Mouse (Mus musculus): ENCODE measurements around the gene Cks1b. TPM values are rescaled to one million over a fixed set of nuclear protein-coding genes. Genes with fewer than 3 reads are reported as not detected.

Gene Cks1b
- total RNA-seq, 1 experiment from 2014 or later: 8.1 TPM

GRCm38 (mm10) chr3:89388134-89388881 is 29.9 kb downstream of the Cks1b start:
- ATAC-seq (replicated peaks; ENCODE audit: insufficient number of reproducible peaks, low FRiP score, low TSS enrichment, poor library complexity, severe bottlenecking): no peak

- ATAC-seq (replicated peaks; ENCODE audit: insufficient number of reproducible peaks, low FRiP score, low TSS enrichment, poor library complexity, severe bottlenecking): no peak
Observed at GRCm38 (mm10) chr3:89387632-89388031, 30.6 kb downstream of the Cks1b start.

DNA sequence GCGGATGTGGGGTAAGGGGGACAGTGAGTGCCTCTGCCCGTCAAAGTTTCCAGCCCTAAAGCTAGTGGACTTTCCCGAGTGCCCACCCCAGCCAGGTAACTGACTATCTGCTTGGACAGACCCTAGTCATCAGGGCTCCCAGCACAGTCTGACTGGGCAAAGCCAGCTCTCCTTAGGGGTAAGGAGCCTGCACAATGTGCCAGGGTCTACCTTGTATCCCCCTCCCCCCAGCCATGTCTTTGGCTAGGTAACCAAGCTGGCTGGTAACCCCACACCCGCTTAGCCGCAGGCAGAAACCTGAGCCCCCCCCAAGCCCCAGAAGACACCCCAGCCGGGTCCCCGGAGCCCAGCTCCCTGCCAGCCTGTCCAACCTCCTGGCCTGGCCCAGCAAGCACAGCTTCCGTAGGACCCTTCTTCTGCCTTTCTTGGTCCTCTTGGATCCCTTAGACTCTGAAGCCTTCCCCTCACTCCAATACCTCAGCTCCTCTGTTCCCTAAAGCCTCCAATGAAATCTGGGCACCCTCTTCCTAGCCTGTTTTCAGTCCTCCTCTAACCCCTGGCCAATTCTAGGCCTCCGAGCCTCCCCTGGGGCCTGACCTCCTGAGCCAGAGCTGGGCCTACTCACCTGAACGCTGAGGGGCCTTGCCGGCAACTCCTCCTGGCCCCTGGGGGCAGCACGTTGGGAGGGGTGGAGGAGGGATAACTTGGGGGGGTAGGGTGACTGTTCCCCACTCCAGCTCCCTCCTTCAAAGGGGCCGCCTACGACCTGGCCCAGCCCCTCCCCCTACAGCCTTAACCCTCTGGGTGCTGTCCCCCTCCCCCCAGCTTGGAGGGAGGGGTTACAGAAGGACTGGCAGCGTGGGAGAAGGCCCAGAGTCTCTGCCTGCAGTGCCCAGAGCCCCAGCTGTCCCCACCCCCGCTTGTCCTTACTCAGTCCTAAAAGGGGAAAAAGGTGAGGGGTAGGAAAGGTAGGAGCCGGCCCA is 31.5 kb downstream of the Cks1b start:
- no peak for ATAC-seq (replicated peaks; ENCODE audit: insufficient number of reproducible peaks, low FRiP score, low TSS enrichment, poor library complexity, severe bottlenecking)

DNA sequence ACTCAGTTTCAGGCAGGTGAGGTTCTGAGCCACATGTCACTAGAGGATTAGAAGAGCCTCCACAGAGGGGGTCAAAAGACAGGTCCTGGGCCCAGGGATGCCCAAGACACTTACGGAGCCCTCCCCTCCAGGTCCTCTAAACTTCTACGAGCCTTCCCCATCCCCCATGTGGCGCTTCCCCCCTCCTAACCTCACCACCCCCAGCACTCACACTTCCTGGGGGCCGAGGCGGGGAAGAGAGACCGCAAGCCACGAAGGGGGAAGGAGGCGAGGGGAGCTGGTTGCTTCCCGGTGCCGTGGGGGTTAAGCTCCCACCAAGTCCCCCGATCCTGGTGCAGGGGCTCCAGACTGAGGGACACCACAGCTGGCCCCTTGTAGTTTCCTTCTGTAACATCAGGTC is 32.7 kb downstream of the Cks1b start:
- no peak for ATAC-seq (replicated peaks; ENCODE audit: insufficient number of reproducible peaks, low FRiP score, low TSS enrichment, poor library complexity, severe bottlenecking)

- no peak for ATAC-seq (replicated peaks; ENCODE audit: insufficient number of reproducible peaks, low FRiP score, low TSS enrichment, poor library complexity, severe bottlenecking)
Observed at GRCm38 (mm10) chr3:89384331-89385076, 33.7 kb downstream of the Cks1b start.

- ATAC-seq (replicated peaks; ENCODE audit: insufficient number of reproducible peaks, low FRiP score, low TSS enrichment, poor library complexity, severe bottlenecking): no peak
Observed at GRCm38 (mm10) chr3:89383651-89384255, 34.4 kb downstream of the Cks1b start.

GRCm38 (mm10) chr3:89382950-89383349 is 35.2 kb downstream of the Cks1b start:
- no peak for ATAC-seq (replicated peaks; ENCODE audit: insufficient number of reproducible peaks, low FRiP score, low TSS enrichment, poor library complexity, severe bottlenecking)

DNA sequence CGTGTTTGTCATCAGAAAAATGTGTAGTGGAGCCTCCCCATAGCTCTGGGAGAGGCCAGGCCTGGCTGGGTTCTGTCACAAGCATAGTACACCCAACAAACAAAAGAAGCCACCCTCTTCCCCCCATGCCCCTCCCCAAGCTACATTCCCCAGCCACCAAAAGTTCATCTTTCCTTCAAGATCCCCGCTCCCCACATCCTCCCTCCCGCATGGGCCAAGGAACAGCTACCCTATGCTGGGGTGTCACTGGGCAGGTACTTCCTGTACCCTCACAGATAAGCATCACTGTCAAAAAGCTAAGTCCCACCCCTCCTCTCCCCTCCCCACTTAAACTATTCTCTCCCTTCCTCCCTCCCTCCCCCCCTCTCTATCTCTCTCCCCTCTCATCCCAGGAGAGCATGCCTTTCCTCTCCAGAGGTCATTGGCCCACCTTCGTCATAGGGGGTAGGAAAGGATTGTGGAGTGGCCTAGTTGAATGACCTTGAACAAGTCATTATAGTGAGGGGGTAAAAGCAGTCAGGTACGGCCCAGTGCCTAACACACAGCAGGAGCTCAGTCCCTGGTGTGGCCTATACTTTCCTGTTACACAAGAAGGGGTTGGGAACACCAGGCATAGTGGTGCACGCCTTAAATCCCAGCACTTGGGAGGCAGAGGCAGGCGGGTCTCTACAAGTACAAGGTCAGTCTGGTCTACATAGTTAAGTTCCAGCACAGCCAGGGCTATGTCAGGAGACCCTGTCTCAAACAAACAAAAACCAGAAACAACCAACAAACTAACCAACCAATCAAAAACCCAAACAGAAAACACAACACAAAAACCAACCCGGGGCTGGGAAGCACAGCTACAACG is 35.9 kb downstream of the Cks1b start:
- ATAC-seq (replicated peaks; ENCODE audit: insufficient number of reproducible peaks, low FRiP score, low TSS enrichment, poor library complexity, severe bottlenecking): no peak

- no peak for ATAC-seq (replicated peaks; ENCODE audit: insufficient number of reproducible peaks, low FRiP score, low TSS enrichment, poor library complexity, severe bottlenecking)
Observed at GRCm38 (mm10) chr3:89381233-89381632, 37.0 kb downstream of the Cks1b start.

- ATAC-seq (replicated peaks; ENCODE audit: insufficient number of reproducible peaks, low FRiP score, low TSS enrichment, poor library complexity, severe bottlenecking): no peak
Observed at GRCm38 (mm10) chr3:89380711-89381110, 37.5 kb downstream of the Cks1b start.

GRCm38 (mm10) chr3:89380291-89380690 is 37.9 kb downstream of the Cks1b start:
- ATAC-seq (replicated peaks; ENCODE audit: insufficient number of reproducible peaks, low FRiP score, low TSS enrichment, poor library complexity, severe bottlenecking): no peak

GRCm38 (mm10) chr3:89379388-89380131 is 38.6 kb downstream of the Cks1b start:
- ATAC-seq (replicated peaks; ENCODE audit: insufficient number of reproducible peaks, low FRiP score, low TSS enrichment, poor library complexity, severe bottlenecking): no peak

DNA sequence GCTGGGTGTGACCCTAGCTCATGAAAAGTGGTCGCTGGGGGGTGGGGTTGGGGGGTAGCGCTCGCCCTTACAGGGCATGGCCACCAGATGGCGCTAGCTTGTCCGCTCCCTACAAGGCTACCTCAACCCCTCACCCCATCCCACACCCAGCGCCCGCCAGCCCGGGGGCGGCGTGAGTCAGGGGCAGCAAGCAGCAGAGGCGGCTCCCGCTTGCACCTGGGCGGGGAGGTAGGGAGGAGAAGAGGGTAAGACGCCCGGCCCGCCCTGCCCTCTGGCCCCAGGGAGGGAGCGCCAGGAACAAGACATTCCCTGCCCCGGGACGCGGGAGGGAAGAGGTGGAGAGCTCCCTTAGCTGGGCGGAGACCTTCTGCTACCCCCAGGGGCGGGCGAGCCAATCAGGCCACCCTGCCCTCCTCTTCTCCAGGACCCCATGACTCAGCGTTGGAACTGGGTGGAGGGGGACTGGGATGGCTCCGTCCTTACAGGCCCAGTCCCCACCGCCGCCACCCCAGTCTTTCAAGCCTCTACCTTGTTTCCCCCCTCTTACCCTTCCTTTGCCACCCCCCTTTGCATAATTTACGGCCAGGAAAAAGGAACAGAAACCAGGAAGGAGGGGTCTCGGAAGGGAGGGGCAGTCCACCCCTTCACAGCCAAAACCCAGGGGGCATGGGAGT is 39.7 kb downstream of the Cks1b start:
- ATAC-seq (replicated peaks; ENCODE audit: insufficient number of reproducible peaks, low FRiP score, low TSS enrichment, poor library complexity, severe bottlenecking): peak; percentile 51

DNA sequence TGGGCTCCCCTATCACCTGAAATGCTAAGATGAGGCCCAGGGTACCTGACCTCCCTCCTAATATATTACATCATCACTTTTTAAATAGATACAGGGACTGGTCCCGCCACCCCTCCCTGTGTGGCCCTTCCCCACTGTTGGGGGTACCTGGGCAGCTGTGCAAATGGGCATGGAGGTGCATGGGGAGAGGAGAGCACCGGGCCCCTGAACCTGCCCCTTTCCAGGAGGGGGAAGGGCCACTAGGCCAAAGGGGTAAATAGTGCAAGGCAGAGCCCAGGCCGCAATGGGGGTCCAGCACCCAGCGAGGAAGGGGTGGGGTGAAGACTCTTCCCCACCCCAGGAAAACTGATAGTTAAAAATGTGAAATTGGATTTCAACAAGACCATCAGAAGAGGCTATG is 40.4 kb downstream of the Cks1b start:
- ATAC-seq (replicated peaks; ENCODE audit: insufficient number of reproducible peaks, low FRiP score, low TSS enrichment, poor library complexity, severe bottlenecking): no peak

DNA sequence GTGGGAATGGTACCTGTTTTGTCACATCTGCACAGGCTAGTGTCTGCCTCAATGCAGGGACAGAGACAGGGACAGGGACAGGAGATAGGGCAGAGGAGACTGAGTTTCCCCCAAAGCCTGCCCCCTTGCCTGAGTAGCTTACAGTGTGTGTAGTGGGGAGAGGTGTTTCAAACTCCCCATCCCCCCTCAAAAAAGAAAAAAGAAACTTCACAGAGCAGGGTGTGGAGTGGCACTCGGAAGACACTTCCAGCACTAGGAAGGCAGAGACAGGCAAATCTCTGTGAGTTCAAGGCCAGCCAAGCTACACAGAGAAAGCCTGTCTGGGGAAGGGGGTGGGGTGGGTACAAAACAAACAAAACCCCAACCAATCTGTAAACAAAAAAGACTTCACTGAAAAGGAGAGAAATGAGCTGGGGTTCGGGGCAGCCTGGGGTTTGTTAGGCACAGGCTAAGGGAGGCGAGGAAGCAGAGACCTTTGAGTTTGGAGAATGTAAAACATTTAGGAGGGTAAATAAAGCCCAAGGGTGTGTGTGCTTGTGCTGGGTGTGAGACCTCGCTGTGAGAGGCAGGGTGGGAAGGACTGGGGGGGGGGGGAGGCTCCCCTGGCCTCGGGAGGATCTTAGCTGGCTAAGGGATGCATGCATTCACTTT is 44.5 kb downstream of the Cks1b start:
- no peak for ATAC-seq (replicated peaks; ENCODE audit: insufficient number of reproducible peaks, low FRiP score, low TSS enrichment, poor library complexity, severe bottlenecking)

GRCm38 (mm10) chr3:89367338-89367737 is 50.8 kb downstream of the Cks1b start:
- ATAC-seq (replicated peaks; ENCODE audit: insufficient number of reproducible peaks, low FRiP score, low TSS enrichment, poor library complexity, severe bottlenecking): no peak
